Mouse (Mus musculus) midbrain, embryonic 15.5 days (tissue): ENCODE results near the gene Svop. TPM values are rescaled to one million over a fixed set of nuclear protein-coding genes. Genes with fewer than 3 reads are reported as not detected.
A peak's percentile ranks its signal among the peaks of the same experiment; 100 is the strongest.

Experiments
- ATAC-seq: fragments of 200-750 bp; cut with Nextera tagmentation; replicated peaks from 2 replicates; pipeline ENCODE4 v1.8.0; 2017; ENCODE audit warnings: moderate TSS enrichment
- H3K27ac ChIP-seq: fragments of 300-500 bp; sonication (generic); 2 replicates; pipeline ENCODE4 v1.5.1; 2015; ENCODE audit warnings: mild to moderate bottlenecking, inconsistent platforms
- H3K27me3 ChIP-seq: fragments of 300-500 bp; sonication (generic); replicated peaks from 2 replicates; pipeline ENCODE4 v1.6.1; 2015; ENCODE audit warnings: inconsistent platforms
- H3K36me3 ChIP-seq: fragments of 300-500 bp; sonication (generic); replicated peaks from 2 replicates; pipeline ENCODE4 v1.6.1; 2015; ENCODE audit warnings: inconsistent platforms
- H3K4me1 ChIP-seq: fragments of 300-500 bp; sonication (generic); 2 replicates; pipeline ENCODE4 v1.6.1; 2015; ENCODE audit warnings: inconsistent platforms
- H3K4me2 ChIP-seq: fragments of 300-500 bp; sonication (generic); 2 replicates; pipeline ENCODE4 v1.6.1; 2015; ENCODE audit warnings: inconsistent platforms, mild to moderate bottlenecking, moderate library complexity
- H3K4me3 ChIP-seq: fragments of 300-500 bp; sonication (generic); 2 replicates; pipeline ENCODE4 v1.5.1; 2015; ENCODE audit warnings: mild to moderate bottlenecking, inconsistent platforms
- H3K9ac ChIP-seq: fragments of 300-500 bp; sonication (generic); 2 replicates; pipeline ENCODE4 v1.6.1; 2015; ENCODE audit warnings: mild to moderate bottlenecking, inconsistent platforms
- H3K9me3 ChIP-seq: fragments of 300-500 bp; sonication (generic); 2 replicates; pipeline ENCODE4 v1.6.1; 2016; ENCODE audit warnings: inconsistent platforms
- WGBS: fragments of 180-500 bp; shearing (Covaris S2); methylation state at CpG from one replicate; pipeline ENCODE4 v1.1.7; 2015; ENCODE audit warnings: mixed read lengths; 5-methylcytosine and 5-hydroxymethylcytosine counted together
- polyA plus RNA-seq: library from polyadenylated mRNA; unstranded; fragments of >200 nt; fragmentation: Nextera tagmentation; extraction: Ambion mirVana; gene quantifications from 2 replicates; pipeline ENCODE4 v1.2.1, GENCODE M21; 2015

Svop gene
- polyA plus RNA-seq, 1 experiment from 2014 or later, result 115 TPM

- ATAC-seq, result peak; percentile 25
- no peaks in the 10 kb centered on the region for H3K9me3 ChIP-seq
- H3K9ac ChIP-seq, result peak within 1 kb of the TSS; percentile 67
- peak within 1 kb of the TSS; percentile 85 for H3K27ac ChIP-seq
- peaks cover 28% of the 10 kb centered on the region for H3K4me1 ChIP-seq
- no peaks in the 10 kb centered on the region for H3K27me3 ChIP-seq
- H3K36me3 ChIP-seq, result peaks cover 12% of the 10 kb centered on the region; the same call in 1 of the 2 replicates
- H3K4me2 ChIP-seq, result peak within 1 kb of the TSS; percentile 99
- under 1% methylated on average over 69 of the region's 69 CpGs for WGBS
- H3K4me3 ChIP-seq, result peak within 1 kb of the TSS; percentile 69
These were observed 36.3 kb upstream of the Svop start, which contains the start of gene Alkbh2 for GRCm38 (mm10) chr5:114127374-114128349. Alkbh2 (minus strand) TSS chr5:114128218.

DNA sequence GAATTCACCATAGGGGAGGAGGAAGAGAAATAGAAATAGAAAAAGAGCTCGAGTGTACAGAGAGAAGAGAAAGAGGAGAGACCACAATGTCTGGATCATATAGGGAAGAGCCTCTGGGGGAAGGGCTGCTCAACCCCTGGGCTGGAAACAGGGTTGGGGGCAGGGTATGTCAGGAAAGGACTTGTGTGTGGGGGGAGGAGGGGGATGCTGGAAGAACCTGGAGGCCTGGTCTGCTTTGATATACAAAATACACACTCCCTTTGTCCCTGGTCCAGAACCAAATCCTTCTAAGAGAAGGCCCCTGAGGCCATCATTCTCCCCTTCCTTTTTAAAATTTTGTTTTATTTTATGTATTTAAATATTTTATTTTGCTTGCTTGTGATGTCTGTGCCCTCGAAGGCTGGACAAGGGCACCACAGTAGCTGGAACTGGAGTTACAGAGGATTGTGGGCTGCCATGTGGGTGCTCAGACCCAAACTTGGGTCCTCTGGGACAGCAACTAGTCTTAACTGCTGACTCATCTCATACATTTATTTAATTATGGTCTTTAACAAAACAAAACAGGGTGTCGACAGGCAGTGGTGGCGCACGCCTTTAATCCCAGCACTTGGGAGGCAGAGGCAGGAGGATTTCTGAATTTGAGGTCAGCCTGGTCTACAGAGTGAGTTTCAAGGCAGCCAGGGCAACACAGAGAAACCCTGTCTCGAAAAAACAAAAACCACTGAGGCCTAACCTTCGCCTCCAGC lies 35.3 kb upstream of the Svop start:
- WGBS, result 88% methylated on average over 7 of the region's 7 CpGs
- peaks cover 18% of the 10 kb centered on the region; the same call in 1 of the 2 replicates for H3K36me3 ChIP-seq

DNA sequence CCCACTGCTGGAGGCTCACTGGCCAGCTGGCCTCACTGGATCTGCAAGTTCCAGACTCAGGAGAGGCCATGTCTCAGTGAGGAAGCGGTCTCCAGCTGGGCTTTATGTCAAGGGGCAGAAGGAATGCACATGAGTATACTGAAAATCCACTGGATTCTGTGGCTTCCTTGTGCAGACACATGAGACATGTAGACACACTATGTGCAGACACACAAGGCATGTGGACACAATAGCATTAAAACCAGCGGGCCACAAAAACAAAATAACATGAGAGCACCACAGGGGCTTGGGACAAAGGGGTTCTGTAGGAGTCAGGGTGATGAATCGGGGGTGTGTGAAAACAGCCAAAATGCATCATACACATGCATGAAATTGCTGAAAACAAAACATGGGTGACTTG lies 34.6 kb upstream of the Svop start:
- no peak overlapping the region for H3K4me2 ChIP-seq
- H3K4me1 ChIP-seq, result peaks cover 17% of the 10 kb centered on the region
- no peak overlapping the region for H3K9ac ChIP-seq
- H3K27ac ChIP-seq, result no peak overlapping the region
- no peak for ATAC-seq
- 95% methylated on average over 3 of the region's 3 CpGs for WGBS
- no peak overlapping the region for H3K4me3 ChIP-seq
- no peaks in the 10 kb centered on the region for H3K9me3 ChIP-seq
- peaks cover 25% of the 10 kb centered on the region; the same call in 1 of the 2 replicates for H3K36me3 ChIP-seq
- H3K27me3 ChIP-seq, result no peaks in the 10 kb centered on the region

More for the DNA sequence above, 35.3 kb upstream of the Svop start:
- no peak overlapping the region for H3K27ac ChIP-seq
- no peak overlapping the region for H3K9ac ChIP-seq
- peak overlapping the region; percentile 99 for H3K4me2 ChIP-seq
- no peaks in the 10 kb centered on the region for H3K27me3 ChIP-seq
- H3K4me3 ChIP-seq, result peak overlapping the region; percentile 69
- H3K4me1 ChIP-seq, result peaks cover 22% of the 10 kb centered on the region
- ATAC-seq, result no peak
- H3K9me3 ChIP-seq, result no peaks in the 10 kb centered on the region

GRCm38 (mm10) chr5:114119806-114120205 lies 28.4 kb upstream of the Svop start:
- H3K4me3 ChIP-seq, result no peak overlapping the region
- no peak overlapping the region for H3K4me2 ChIP-seq
- H3K9me3 ChIP-seq, result no peaks in the 10 kb centered on the region
- no peaks in the 10 kb centered on the region for H3K4me1 ChIP-seq
- ATAC-seq, result no peak
- H3K36me3 ChIP-seq, result peaks cover 60% of the 10 kb centered on the region; the same call in 1 of the 2 replicates
- H3K9ac ChIP-seq, result no peak overlapping the region
- WGBS, result 84% methylated on average over 4 of the region's 4 CpGs
- no peak overlapping the region for H3K27ac ChIP-seq
- H3K27me3 ChIP-seq, result no peaks in the 10 kb centered on the region

DNA sequence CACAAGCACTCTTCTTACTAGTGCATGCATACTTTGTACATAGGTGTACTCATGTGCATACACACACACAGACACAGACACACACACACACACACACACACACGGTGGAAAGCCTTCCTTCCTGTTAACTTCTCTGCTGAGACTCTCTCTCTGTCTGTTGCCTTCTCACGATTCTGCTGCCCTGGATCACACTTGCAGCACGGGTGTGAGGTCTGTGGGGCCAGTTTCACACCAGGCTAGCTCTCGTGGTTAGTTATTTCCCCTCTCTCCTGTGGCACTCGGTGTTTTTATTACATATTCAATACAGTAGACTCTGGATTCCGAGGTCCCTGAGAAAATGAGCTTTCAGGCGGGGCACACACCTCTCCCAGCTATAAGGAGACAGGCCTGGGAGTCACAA lies 25.2 kb upstream of the Svop start:
- Histone ChIP-seq H3K4me2 (no peak overlapping the region), H3K27ac (no peak overlapping the region), H3K27me3 (no peaks in the 10 kb centered on the region), H3K9ac (no peak overlapping the region), H3K9me3 (no peaks in the 10 kb centered on the region), H3K36me3 (peaks cover 68% of the 10 kb centered on the region), H3K4me1 (no peaks in the 10 kb centered on the region), H3K4me3 (no peak overlapping the region)
- ATAC-seq, result no peak
- 90% methylated on average over 7 of the region's 7 CpGs for WGBS

DNA sequence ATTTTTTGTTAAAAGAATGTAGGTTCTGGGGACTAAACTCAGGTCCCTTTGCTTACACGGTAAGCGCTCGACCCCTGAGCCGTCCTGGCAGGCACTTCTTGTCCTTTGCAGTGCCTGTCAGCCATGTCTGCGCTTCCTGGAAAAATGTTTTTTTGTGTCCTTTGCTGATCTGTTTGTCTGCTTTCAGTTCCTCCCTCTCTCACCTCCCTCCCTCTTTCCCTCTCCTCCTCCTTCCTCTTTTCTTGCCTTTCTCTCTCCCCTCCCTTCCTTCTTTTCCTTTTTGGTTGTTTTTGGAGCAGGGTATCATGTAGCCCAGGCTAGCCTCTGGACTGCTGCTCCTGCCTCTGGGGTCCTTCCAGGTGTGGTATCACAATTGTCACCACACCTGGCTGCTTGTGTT lies 23.7 kb upstream of the Svop start:
- no peaks in the 10 kb centered on the region for H3K4me1 ChIP-seq
- no peak overlapping the region for H3K27ac ChIP-seq
- no peak overlapping the region for H3K4me2 ChIP-seq
- 82% methylated on average over 5 of the region's 5 CpGs for WGBS
- H3K9me3 ChIP-seq, result no peaks in the 10 kb centered on the region
- no peaks in the 10 kb centered on the region for H3K27me3 ChIP-seq
- H3K9ac ChIP-seq, result no peak overlapping the region
- no peak overlapping the region for H3K4me3 ChIP-seq
- peaks cover 61% of the 10 kb centered on the region for H3K36me3 ChIP-seq
- no peak for ATAC-seq

DNA sequence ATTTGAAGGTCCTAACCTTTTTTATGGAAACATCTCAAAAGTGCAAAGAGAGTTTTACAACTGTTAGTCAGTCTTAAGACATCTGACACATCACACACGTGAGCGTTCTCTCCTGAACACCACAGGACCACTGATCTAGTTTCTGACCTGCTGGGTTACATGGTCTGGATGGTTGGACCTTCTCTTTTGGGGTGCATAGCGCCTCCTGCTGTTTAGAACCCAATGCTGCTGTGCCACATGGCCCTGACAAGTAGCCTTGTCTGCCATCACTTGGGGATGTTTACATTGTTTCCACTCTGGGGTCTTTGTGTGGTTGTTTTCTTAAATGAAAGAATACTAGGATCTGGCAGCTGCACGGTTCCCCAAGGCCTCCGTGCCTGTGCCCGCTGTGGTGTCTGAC lies 22.0 kb upstream of the Svop start:
- Histone ChIP-seq H3K27ac (no peak overlapping the region), H3K27me3 (no peaks in the 10 kb centered on the region), H3K36me3 (peaks cover 73% of the 10 kb centered on the region), H3K4me3 (no peak overlapping the region), H3K4me2 (no peak overlapping the region), H3K4me1 (no peaks in the 10 kb centered on the region), H3K9ac (no peak overlapping the region), H3K9me3 (no peaks in the 10 kb centered on the region)
- ATAC-seq, result no peak
- WGBS, result 84% methylated on average over 6 of the region's 6 CpGs

DNA sequence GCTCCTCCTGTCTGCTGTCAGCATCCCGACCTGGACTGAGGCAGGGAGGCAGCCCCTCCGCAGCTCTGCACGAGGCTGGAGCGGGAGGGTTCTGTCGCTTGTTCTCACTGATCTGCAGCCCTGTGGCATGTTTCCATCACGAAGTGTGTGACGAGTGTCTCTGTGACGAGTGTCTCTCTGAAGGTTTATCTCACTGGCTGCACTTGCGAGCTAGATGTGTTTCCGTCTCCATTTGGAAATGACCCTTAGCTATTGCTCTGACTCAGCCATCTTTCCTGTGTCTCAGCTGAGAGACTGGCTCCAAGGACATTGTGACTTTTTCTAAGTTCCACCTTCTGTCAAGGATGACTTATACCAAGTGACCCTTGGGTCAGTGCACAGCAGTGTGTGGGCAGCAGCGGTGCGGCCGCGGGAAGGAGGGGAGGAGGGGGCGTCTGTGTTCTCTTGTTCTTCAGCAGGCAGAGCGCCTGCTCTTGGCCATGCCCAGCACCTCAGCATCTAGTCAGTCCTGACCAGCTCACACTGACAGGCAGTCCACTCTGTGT lies 15.1 kb upstream of the Svop start:
- no peak for ATAC-seq
- H3K9me3 ChIP-seq, result no peaks in the 10 kb centered on the region
- H3K36me3 ChIP-seq, result peaks cover 52% of the 10 kb centered on the region
- H3K27ac ChIP-seq, result no peak overlapping the region
- WGBS, result 93% methylated on average over 16 of the region's 16 CpGs
- no peak overlapping the region for H3K4me2 ChIP-seq
- no peaks in the 10 kb centered on the region for H3K27me3 ChIP-seq
- H3K9ac ChIP-seq, result no peak overlapping the region
- H3K4me1 ChIP-seq, result peaks cover 12% of the 10 kb centered on the region
- no peak overlapping the region for H3K4me3 ChIP-seq

DNA sequence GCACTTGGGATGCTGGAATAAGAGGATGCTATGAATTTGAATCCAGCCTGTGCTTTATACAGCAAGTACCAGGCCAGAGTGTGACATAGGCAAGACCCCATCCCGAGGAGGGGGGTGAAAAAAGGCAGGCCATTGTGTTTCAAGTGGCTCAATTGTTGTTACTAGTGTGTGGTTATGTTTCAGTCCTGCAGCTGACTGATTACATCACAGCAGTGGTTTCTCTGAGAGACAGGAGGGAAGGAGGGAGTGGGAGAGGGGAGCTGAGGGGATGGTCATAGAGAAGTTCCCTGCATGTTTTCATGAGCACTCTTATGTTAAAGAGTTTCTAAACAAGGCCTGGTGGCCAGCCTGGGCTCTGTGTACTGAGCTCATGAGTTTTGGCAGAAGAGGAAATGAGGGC lies 11.4 kb upstream of the Svop start:
- Histone ChIP-seq H3K4me2 (no peak overlapping the region), H3K9me3 (no peaks in the 10 kb centered on the region), H3K36me3 (peaks cover 23% of the 10 kb centered on the region), H3K27ac (no peak overlapping the region), H3K9ac (no peak overlapping the region), H3K27me3 (0 out of 2 replicates have a peak, but pooled peaks cover 3% of the 10 kb centered on the region), H3K4me3 (no peak overlapping the region), H3K4me1 (peaks cover 27% of the 10 kb centered on the region)
- WGBS, result 78% methylated on average over 1 of the region's 1 CpGs
- no peak for ATAC-seq

GRCm38 (mm10) chr5:114101873-114102272 lies 10.5 kb upstream of the Svop start:
- H3K9ac ChIP-seq, result no peak overlapping the region
- no peak overlapping the region for H3K4me2 ChIP-seq
- no peak overlapping the region for H3K27ac ChIP-seq
- 84% methylated on average over 4 of the region's 4 CpGs for WGBS
- peaks cover 17% of the 10 kb centered on the region; the same call in 1 of the 2 replicates for H3K36me3 ChIP-seq
- 0 out of 2 replicates have a peak, but pooled peaks cover 3% of the 10 kb centered on the region for H3K27me3 ChIP-seq
- no peak overlapping the region for H3K4me3 ChIP-seq
- peaks cover 27% of the 10 kb centered on the region for H3K4me1 ChIP-seq
- no peak for ATAC-seq
- no peaks in the 10 kb centered on the region for H3K9me3 ChIP-seq

GRCm38 (mm10) chr5:114100390-114101099 lies 9.2 kb upstream of the Svop start:
- H3K4me3 ChIP-seq, result peak overlapping the region; percentile 98
- H3K27ac ChIP-seq, result peak overlapping the region; percentile 86
- peaks cover 10% of the 10 kb centered on the region; the same call in 1 of the 2 replicates for H3K36me3 ChIP-seq
- peak overlapping the region; percentile 94 for H3K9ac ChIP-seq
- 3% methylated on average over 54 of the region's 64 CpGs for WGBS
- H3K27me3 ChIP-seq, result 0 out of 2 replicates have a peak, but pooled peaks cover 3% of the 10 kb centered on the region
- ATAC-seq, result peak; percentile 76
- no peaks in the 10 kb centered on the region for H3K9me3 ChIP-seq
- peak overlapping the region; percentile 94 for H3K4me2 ChIP-seq
- peaks cover 27% of the 10 kb centered on the region for H3K4me1 ChIP-seq
